Mouse (Mus musculus) CH12.LX (cell line): ENCODE results near the gene Htt.
A peak's percentile ranks its signal among the peaks of the same experiment; 100 is the strongest.

Experiments used
- BHLHE40 ChIP-seq: IDR thresholded peaks from 2 replicates; pipeline ENCODE4 v1.6.1; 2011; ENCODE audit warnings: mild to moderate bottlenecking, low read depth, low read length, improper control_type of control experiment
- CHD1 ChIP-seq: IDR thresholded peaks from 2 replicates; pipeline ENCODE4 v1.6.1; 2012; ENCODE audit warnings: low read depth, low read length, improper control_type of control experiment, inconsistent platforms
- CTCF ChIP-seq, 2 experiments: IDR thresholded peaks in 1 of 2; conservative IDR thresholded peaks in 1 of 2; 2 replicates each; pipeline ENCODE4 v1.5.1; 2011 to 2012; ENCODE audit warnings: low read depth in 2 of 2, low read length in 2 of 2, improper control_type of control experiment in 1 of 2, inconsistent platforms in 1 of 2, mild to moderate bottlenecking in 1 of 2, moderate library complexity in 1 of 2
- E2F4 ChIP-seq: IDR thresholded peaks from 2 replicates; pipeline ENCODE4 v1.6.1; 2011; ENCODE audit warnings: low read depth, low read length, improper control_type of control experiment; ENCODE audit not compliant: insufficient replicate concordance
- EP300 ChIP-seq: IDR thresholded peaks from 2 replicates; pipeline ENCODE4 v1.6.1; 2011; ENCODE audit warnings: low read length, improper control_type of control experiment
- HCFC1 ChIP-seq: IDR thresholded peaks from 2 replicates; pipeline ENCODE4 v1.6.1; 2012; ENCODE audit warnings: low read depth, mild to moderate bottlenecking, inconsistent platforms, low read length, improper control_type of control experiment
- KAT2A ChIP-seq: IDR thresholded peaks from 2 replicates; pipeline ENCODE4 v1.6.1; 2012; ENCODE audit warnings: low read length, improper control_type of control experiment, inconsistent platforms; ENCODE audit not compliant: insufficient replicate concordance
- POLR2A ChIP-seq: IDR thresholded peaks from 2 replicates; pipeline ENCODE4 v1.6.1; 2011; ENCODE audit warnings: low read depth, mild to moderate bottlenecking, improper control_type of control experiment, low read length
- POLR2AphosphoS2 ChIP-seq: IDR thresholded peaks from 2 replicates; pipeline ENCODE4 v1.6.1; 2011; ENCODE audit warnings: low read depth, low read length, improper control_type of control experiment
- TBP ChIP-seq: conservative IDR thresholded peaks from 2 replicates; pipeline ENCODE4 v1.6.1; 2011; ENCODE audit warnings: low read depth, low read length, improper control_type of control experiment
- USF1 ChIP-seq: IDR thresholded peaks from 2 replicates; pipeline ENCODE4 v1.6.1; 2014; ENCODE audit warnings: low read depth, mild to moderate bottlenecking, inconsistent platforms, low read length, improper control_type of control experiment
- ZMIZ1 ChIP-seq: IDR thresholded peaks from 2 replicates; pipeline ENCODE4 v1.6.1; 2012; ENCODE audit warnings: low read depth, mild to moderate bottlenecking, inconsistent platforms, low read length, improper control_type of control experiment

GRCm38 (mm10) chr5:34933461-34933860, 171.9 kb downstream of the Htt start:
- TF ChIP-seq CTCF (conservative IDR thresholded peaks at IDR 0.05 in 1 of 2, IDR thresholded peaks at IDR 0.05 in 1 of 2; ENCODE audit: low read depth in 2 of 2, low read length in 2 of 2): peak; percentile 44 to 48; a peak in 3 of 4 replicates
- no peak for TF ChIP-seq POLR2AphosphoS2
- no peak for TF ChIP-seq BHLHE40
- TF ChIP-seq E2F4: no peak
- TF ChIP-seq TBP: no peak
- TF ChIP-seq KAT2A: no peak
- no peak for TF ChIP-seq USF1
- no peak for TF ChIP-seq EP300
- no peak for TF ChIP-seq POLR2A
- no peak for TF ChIP-seq HCFC1
- TF ChIP-seq CHD1: no peak
- no peak for TF ChIP-seq ZMIZ1
